Mouse (Mus musculus) lung, postnatal 36 days (tissue): ENCODE measurements at regions not wholly inside any gene's neighbourhood (a gene's known extent, or its start where the extent isn't known, plus 50 kb on each side); places are given as distances from the start of the nearest gene placed in this dataset.

ENCODE experiments used
- DNase-seq: peaks from one replicate; pipeline ENCODE4 v3.0.0; 2022; ENCODE audit warnings: mixed read lengths

- DNase-seq, result no peak
Observed at GRCm38 (mm10) chr15:6218087-6218486, 81.5 kb upstream of the Dab2 start.

- no peak for DNase-seq
Observed at GRCm38 (mm10) chr15:6225227-6225626, 74.4 kb upstream of the Dab2 start.

- no peak for DNase-seq
Observed at GRCm38 (mm10) chr15:6230618-6231017, 69.0 kb upstream of the Dab2 start.

- DNase-seq, result no peak
Observed at GRCm38 (mm10) chr15:6231308-6232103, 68.1 kb upstream of the Dab2 start.

- no peak for DNase-seq
Observed at GRCm38 (mm10) chr15:6233621-6234020, 66.0 kb upstream of the Dab2 start.

- DNase-seq, result no peak
Observed at GRCm38 (mm10) chr15:6236583-6236982, 63.0 kb upstream of the Dab2 start.

GRCm38 (mm10) chr15:6237726-6238125 is 61.9 kb upstream of the Dab2 start:
- no peak for DNase-seq

GRCm38 (mm10) chr15:6238133-6238532 is 61.5 kb upstream of the Dab2 start:
- DNase-seq, result peak; percentile 82

- no peak for DNase-seq
Observed at GRCm38 (mm10) chr15:6238755-6239154, 60.8 kb upstream of the Dab2 start.

- DNase-seq, result no peak
Observed at GRCm38 (mm10) chr15:6242132-6242531, 57.5 kb upstream of the Dab2 start.

- no peak for DNase-seq
Observed at GRCm38 (mm10) chr15:6244401-6244800, 55.2 kb upstream of the Dab2 start.

- no peak for DNase-seq
Observed at GRCm38 (mm10) chr15:6245950-6246894, 53.4 kb upstream of the Dab2 start.

- no peak for DNase-seq
Observed at GRCm38 (mm10) chr15:6248470-6248869, 51.1 kb upstream of the Dab2 start.
